ENCODE assay signal across 8 mouse cellular contexts in genomic region chr15:79741921-79742705, GRCm38 (mm10). TPM values are rescaled to one million over a fixed set of nuclear protein-coding genes. Genes with fewer than 3 reads are reported as not detected.
DNase-seq lines count a peak whose midpoint lies in the region; ATAC-seq lines count a peak whose summit lies in the region.

TSS of gene Sun2 (minus strand) at chr15:79742536.

- H3K4me3 ChIP-seq in hindbrain, embryonic 12.5 days = peak within 1 kb of the TSS; percentile 92

- peak within 1 kb of the TSS; percentile 77 for H3K27ac ChIP-seq in hindbrain, embryonic 12.5 days

- peak; percentile 92 for DNase-seq in Muller cell, postnatal 12 days (ENCODE audit: inconsistent ontology term)
- peak; percentile 95 for DNase-seq in cerebellum, adult 9-11 months
- DNase-seq in frontal cortex, postnatal 10 days (ENCODE audit: low spot score in 2 of 2) = peak; percentile 86 to 89
- peak; percentile 81 to 85 for DNase-seq in layer of hippocampus, postnatal 25 days (ENCODE audit: extremely low spot score in 1 of 2, low spot score in 1 of 2)
- peak; percentile 94 for DNase-seq in lung, postnatal 25 days (ENCODE audit: low spot score)
- DNase-seq in retina, embryonic 14.5 days (ENCODE audit: low spot score) = peak; percentile 94
- DNase-seq in thymus, postnatal 4 days = peak; percentile 97

- H3K4me2 ChIP-seq in hindbrain, embryonic 12.5 days (replicated peaks) = peak within 1 kb of the TSS; percentile 63

- H3K27me3 ChIP-seq in hindbrain, embryonic 12.5 days = no peaks in the 10 kb centered on the region

- peaks cover 25% of the 10 kb centered on the region for H3K36me3 ChIP-seq in hindbrain, embryonic 12.5 days

- WGBS in hindbrain, embryonic 12.5 days = under 1% methylated on average over 92 of the region's 93 CpGs

- H3K4me1 ChIP-seq in hindbrain, embryonic 12.5 days = peaks cover 27% of the 10 kb centered on the region

- peak within 1 kb of the TSS; percentile 96 for H3K9ac ChIP-seq in hindbrain, embryonic 12.5 days

- no peaks in the 10 kb centered on the region for H3K9me3 ChIP-seq in hindbrain, embryonic 12.5 days (replicated peaks)

- peak; percentile 92 for ATAC-seq in hindbrain, embryonic 12.5 days (ENCODE audit: low FRiP score)

RNA-seq across cellular contexts. Expression of gene Sun2, which starts in this region (rescaled TPM):
- 8.0 and 8.2 TPM in 2 replicates for polyA plus RNA-seq in hindbrain, embryonic 12.5 days (2016; fragmentation: Nextera tagmentation; extraction: Ambion mirVana)
- total RNA-seq in layer of hippocampus, postnatal 25 days (2021) = 10 to 100 TPM; 23.5 to 23.7 TPM

Comparison
In these comparisons a context has a peak if more than half of its experiments do, and no peak if none do; other contexts are left out.
1. Peak in every context shown above with its lines: DNase-seq, ATAC-seq, H3K4me3 ChIP-seq and H3K27ac ChIP-seq.